Mouse (Mus musculus): ENCODE data around the gene Uchl3. TPM values are rescaled to one million over a fixed set of nuclear protein-coding genes. Genes with fewer than 3 reads are reported as not detected.

Uchl3 gene
- total RNA-seq, 4 experiments from 2014 or later = 28.1 to 41.6 (median 34.7) TPM

- DNase-seq = no peak
These were observed 14.9 kb downstream of the Uchl3 start for GRCm38 (mm10) chr14:101668626-101669025.

- no peak for DNase-seq
These were observed 18.5 kb downstream of the Uchl3 start for GRCm38 (mm10) chr14:101672226-101672625.

- DNase-seq = no peak
These were observed 33.9 kb downstream of the Uchl3 start for GRCm38 (mm10) chr14:101687696-101688095.

- no peak for DNase-seq
These were observed 34.6 kb downstream of the Uchl3 start for GRCm38 (mm10) chr14:101688406-101688805.

GRCm38 (mm10) chr14:101704479-101704878 is 50.7 kb downstream of the Uchl3 start:
- DNase-seq = no peak

GRCm38 (mm10) chr14:101707088-101707487 is 53.3 kb downstream of the Uchl3 start:
- DNase-seq = no peak

GRCm38 (mm10) chr14:101714414-101714813 is 60.6 kb downstream of the Uchl3 start:
- DNase-seq = no peak

GRCm38 (mm10) chr14:101729237-101729971 is 75.6 kb downstream of the Uchl3 start, which contains the start of the genes Gm9922 and Lmo7:
TSS of gene Gm9922 (minus strand) at chr14:101729814.
TSS of gene Lmo7 (plus strand) at chr14:101729957.
- DNase-seq = peak; percentile 79

GRCm38 (mm10) chr14:101729972-101730692 is 76.4 kb downstream of the Uchl3 start:
- no peak for DNase-seq

- no peak for DNase-seq
These were observed 80.0 kb downstream of the Uchl3 start for GRCm38 (mm10) chr14:101733542-101734303.

- no peak for DNase-seq
These were observed 83.7 kb downstream of the Uchl3 start for GRCm38 (mm10) chr14:101737501-101737900.

Other genes with a start within 250 kb of the Uchl3 start
- gene Tbc1d4, start 44.8 kb upstream of the Uchl3 start, total RNA-seq (2022) = 10 to 100 TPM; 48.0 to 83.2 (median 63.8) TPM
- 100 to 1,000 TPM in 1 of 4 experiments, 10 to 100 TPM in 3; 76.0 to 102 (median 93.9) TPM for gene Commd6, start 13.3 kb upstream of the Uchl3 start, total RNA-seq (2022)
- gene Gm9922, start 75.8 kb downstream of the Uchl3 start, total RNA-seq (2022) = 1 to 10 TPM in 3 of 4 experiments, under 1 TPM in 1; 0.67 to 4.6 (median 2.5) TPM
- 10 to 100 TPM; 17.8 to 25.9 (median 21.4) TPM for gene Lmo7, start 76.0 kb downstream of the Uchl3 start, total RNA-seq (2022)